Mouse (Mus musculus) C2C12 (cell line): Measurements from ENCODE around the gene Tmem132a.

Experiments used
- CEBPB ChIP-seq: IDR thresholded peaks from one replicate; pipeline ENCODE4 v1.6.1; 2011; ENCODE audit warnings: low read depth, mild to moderate bottlenecking, control low read depth, moderate library complexity
- CTCF ChIP-seq: IDR thresholded peaks from one replicate; pipeline ENCODE4 v1.5.1; 2011; ENCODE audit not compliant: control insufficient read depth, insufficient read depth, insufficient read length
- MAX ChIP-seq: IDR thresholded peaks from one replicate; pipeline ENCODE4 v1.6.1; 2011; ENCODE audit warnings: mild to moderate bottlenecking, control low read depth
- MYOD1 ChIP-seq: IDR thresholded peaks from one replicate; pipeline ENCODE4 v1.6.1; 2011; ENCODE audit warnings: low read depth; ENCODE audit not compliant: control insufficient read depth, insufficient read length
- USF1 ChIP-seq: IDR thresholded peaks from one replicate; pipeline ENCODE4 v1.6.1; 2011; ENCODE audit warnings: low read depth, mild to moderate bottlenecking, control low read depth, moderate library complexity

DNA sequence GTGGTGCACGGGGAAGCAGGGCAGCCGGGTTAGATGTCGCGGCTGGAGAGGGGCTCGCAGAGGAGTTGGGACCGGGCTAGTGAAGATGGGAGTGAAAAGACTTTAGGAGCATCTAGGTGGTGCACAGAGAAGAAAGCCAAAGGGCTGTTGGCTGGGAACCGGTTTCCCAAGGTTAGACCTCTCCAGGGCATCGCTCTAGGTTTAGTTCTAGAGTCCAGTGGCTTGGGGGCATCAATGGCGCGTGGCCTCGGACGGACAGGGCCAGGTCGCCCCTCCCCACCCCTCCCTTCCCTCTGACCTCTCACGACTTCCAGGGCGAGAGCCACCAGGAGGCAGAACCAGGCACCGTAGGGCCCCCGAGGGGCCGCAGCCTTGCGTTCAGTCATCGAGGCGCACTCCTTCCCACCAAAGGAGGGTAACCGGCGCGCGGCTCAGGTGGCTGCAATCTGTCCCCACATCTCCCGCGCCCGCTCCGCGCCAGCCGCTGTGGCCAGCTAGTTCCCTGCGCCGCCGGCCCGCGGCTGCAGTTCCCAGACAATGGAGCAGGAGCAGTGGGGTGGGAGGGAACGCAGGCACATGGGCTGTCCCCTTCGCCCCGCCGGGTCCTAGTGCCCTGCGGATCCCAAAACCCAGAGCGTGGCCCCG, 377 bp downstream of the Tmem132a start:
- TF ChIP-seq CTCF (no peak), MYOD1 (no peak), MAX (peak; percentile 95), CEBPB (no peak), USF1 (peak; percentile 66)
